Comparison of ENCODE assay signal across 9 mouse cellular contexts in genomic region chr16:8333081-8333710, GRCm38 (mm10).
DNase-seq lines count a peak whose midpoint lies in the region.
"Had no signal": no experiment of that assay in that cellular context is flagged by ENCODE, and none has a peak within 500 bp of the region (broad histone marks: within the 10 kb centered on the region; RNA-seq: fewer than 3 reads in every experiment).

No protein-coding gene starts in this region.

- peaks cover 8% of the 10 kb centered on the region for H3K4me1 ChIP-seq in embryonic facial prominence, embryonic 10.5 days
- peaks cover 7% of the 10 kb centered on the region; the same call in 1 of the 2 replicates for H3K4me1 ChIP-seq in hindbrain, embryonic 10.5 days (replicated peaks)
- H3K4me1 ChIP-seq: heart, embryonic 15.5 days had no signal

- peak; percentile 29 for DNase-seq in ovary, postnatal 14 days (ENCODE audit: low spot score)
- DNase-seq in ovary, postnatal 36 days (ENCODE audit: low spot score) = no peak
- peak; percentile 20 for DNase-seq in embryonic facial prominence, embryonic 10.5 days (ENCODE audit: low spot score)
- peak; percentile 38 for DNase-seq in hindbrain, embryonic 10.5 days (ENCODE audit: low spot score)
- DNase-seq in left cerebral cortex, adult 18-20 months (ENCODE audit: low spot score in 2 of 2) = peak; percentile 19 to 53
- DNase-seq in retina, embryonic 14.5 days (ENCODE audit: low spot score) = peak; percentile 71
- no peak for DNase-seq in adipocyte (ENCODE audit: low spot score)
- no peak for DNase-seq in thymus, postnatal 0 days (ENCODE audit: low spot score)

- H3K36me3 ChIP-seq in embryonic facial prominence, embryonic 10.5 days (replicated peaks) = no peaks in the 10 kb centered on the region
- no peaks in the 10 kb centered on the region for H3K36me3 ChIP-seq in hindbrain, embryonic 10.5 days
- H3K36me3 ChIP-seq: heart, embryonic 15.5 days had no signal

- no peaks in the 10 kb centered on the region for H3K9me3 ChIP-seq in embryonic facial prominence, embryonic 10.5 days
- no peaks in the 10 kb centered on the region for H3K9me3 ChIP-seq in hindbrain, embryonic 10.5 days
- H3K9me3 ChIP-seq: heart, embryonic 15.5 days had no signal

- H3K27me3 ChIP-seq in embryonic facial prominence, embryonic 10.5 days (replicated peaks; ENCODE audit: low read depth, poor library complexity, severe bottlenecking) = no peaks in the 10 kb centered on the region
- H3K27me3 ChIP-seq in hindbrain, embryonic 10.5 days (ENCODE audit: insufficient read depth, poor library complexity, severe bottlenecking) = no peaks in the 10 kb centered on the region

- WGBS in embryonic facial prominence, embryonic 10.5 days = 14% methylated on average over 8 of the region's 8 CpGs
- WGBS in hindbrain, embryonic 10.5 days = 20% methylated on average over 8 of the region's 8 CpGs

- no peak overlapping the region for H3K4me3 ChIP-seq in embryonic facial prominence, embryonic 10.5 days
- no peak overlapping the region for H3K4me3 ChIP-seq in hindbrain, embryonic 10.5 days
- H3K4me3 ChIP-seq: heart, embryonic 15.5 days had no signal

- H3K27ac ChIP-seq in embryonic facial prominence, embryonic 10.5 days (replicated peaks) = no peak overlapping the region
- H3K27ac ChIP-seq in hindbrain, embryonic 10.5 days = peak overlapping the region; percentile 19; the same call in 1 of the 2 replicates
- H3K27ac ChIP-seq: heart, embryonic 15.5 days had no signal

Comparison
In these comparisons a context has a peak if more than half of its experiments do, and no peak if none do; other contexts are left out.
1. DNase-seq: peak in ovary, postnatal 14 days (single experiment), embryonic facial prominence, embryonic 10.5 days (single experiment), hindbrain, embryonic 10.5 days (single experiment), left cerebral cortex, adult 18-20 months (2 of 2) and retina, embryonic 14.5 days (single experiment); none in ovary, postnatal 36 days (single experiment), adipocyte (single experiment) and thymus, postnatal 0 days (single experiment).